Mouse (Mus musculus) gastrocnemius, postnatal 25 days (tissue): Measurements from ENCODE around the gene Gabrb2. TPM values are rescaled to one million over a fixed set of nuclear protein-coding genes. Genes with fewer than 3 reads are reported as not detected.

ENCODE experiments used
- DNase-seq: peaks from one replicate; pipeline ENCODE4 v3.0.0; 2022
- total RNA-seq, 2 experiments: library from RNA; stranded (reverse); gene quantifications; 1 replicate in 1 of 2; 2 replicates in 1 of 2; pipeline ENCODE4 v1.2.3; 2021

The Gabrb2 gene
- total RNA-seq, 2 experiments from 2014 or later: 0.36 to 1.3 TPM

DNA sequence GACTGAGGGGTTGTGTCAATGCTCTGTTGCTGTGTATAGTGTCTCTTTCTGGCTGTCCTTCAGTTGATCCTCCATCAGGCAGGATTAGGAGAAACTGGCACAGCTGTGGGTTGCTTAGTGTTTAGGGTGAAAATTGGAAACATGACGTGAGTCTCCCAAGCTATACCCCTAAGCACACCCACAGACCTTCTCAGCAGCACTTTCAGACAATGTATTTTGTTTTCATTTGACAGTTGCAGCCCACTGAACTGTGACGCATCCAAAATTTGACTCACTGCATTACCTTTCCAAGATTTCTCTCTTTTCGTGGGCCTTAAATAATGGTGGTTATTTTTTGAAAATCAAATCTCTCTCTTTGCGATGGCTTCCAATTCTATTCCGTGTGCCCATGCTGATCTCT lies 115.7 kb downstream of the Gabrb2 start:
- no peak for DNase-seq

DNA sequence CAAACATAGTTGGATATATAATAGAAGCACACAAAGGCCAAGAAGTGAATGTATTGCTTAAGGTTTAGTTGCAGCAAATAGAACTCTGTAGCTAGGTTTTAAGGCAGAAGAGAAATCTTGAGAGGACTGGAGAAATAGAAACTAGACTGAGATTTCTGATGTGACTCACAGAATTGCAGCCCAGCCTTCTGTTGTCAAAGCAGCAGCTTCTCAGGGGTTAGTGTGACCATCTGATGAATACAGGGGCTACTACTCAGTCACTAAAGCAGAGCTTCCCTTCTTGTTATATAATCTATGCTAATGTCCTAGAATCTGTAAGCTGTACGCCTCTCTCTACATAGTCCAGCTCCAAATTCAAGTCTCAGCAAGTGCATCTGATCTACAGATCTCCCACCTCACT lies 116.3 kb downstream of the Gabrb2 start:
- no peak for DNase-seq

DNA sequence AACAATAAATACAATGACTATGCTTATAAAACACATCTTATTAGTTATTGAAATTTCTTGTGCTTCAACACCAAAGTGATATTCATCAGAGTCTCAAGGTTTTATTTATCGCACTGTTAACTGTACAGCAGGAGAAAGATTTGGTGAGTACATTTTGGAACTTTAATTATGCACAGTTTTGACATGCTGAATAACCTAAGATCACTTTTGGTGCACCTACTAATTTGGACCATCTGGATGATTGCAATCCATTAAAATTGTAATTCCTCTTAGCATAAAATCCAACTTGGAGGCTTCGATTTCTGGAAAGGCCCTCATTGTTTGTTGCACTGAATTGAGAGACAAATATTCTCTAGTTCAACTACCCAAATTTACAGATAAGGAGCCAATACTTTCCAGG lies 123.3 kb downstream of the Gabrb2 start:
- DNase-seq: no peak

- DNase-seq: no peak
Measured at GRCm38 (mm10) chr11:42566023-42566422, 146.5 kb downstream of the Gabrb2 start.

DNA sequence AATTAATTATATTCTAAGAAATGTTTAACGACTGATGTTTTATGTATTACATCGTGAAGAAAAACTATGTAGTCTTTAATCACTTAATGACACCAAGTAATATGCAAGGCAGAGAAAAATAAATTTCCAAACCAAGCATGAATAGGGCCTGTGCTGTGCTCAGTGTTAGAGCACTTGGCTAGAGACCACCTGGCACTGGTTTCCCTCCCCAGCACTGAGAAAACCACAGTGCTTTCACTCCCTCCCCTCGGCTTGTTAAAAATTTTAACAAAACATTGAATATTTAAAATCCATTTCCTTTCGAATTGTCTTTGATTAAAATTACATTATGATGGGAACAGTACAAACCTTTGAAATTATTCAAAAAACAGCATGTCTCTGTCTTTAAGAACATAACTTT lies 151.9 kb downstream of the Gabrb2 start:
- DNase-seq: peak; percentile 7

DNA sequence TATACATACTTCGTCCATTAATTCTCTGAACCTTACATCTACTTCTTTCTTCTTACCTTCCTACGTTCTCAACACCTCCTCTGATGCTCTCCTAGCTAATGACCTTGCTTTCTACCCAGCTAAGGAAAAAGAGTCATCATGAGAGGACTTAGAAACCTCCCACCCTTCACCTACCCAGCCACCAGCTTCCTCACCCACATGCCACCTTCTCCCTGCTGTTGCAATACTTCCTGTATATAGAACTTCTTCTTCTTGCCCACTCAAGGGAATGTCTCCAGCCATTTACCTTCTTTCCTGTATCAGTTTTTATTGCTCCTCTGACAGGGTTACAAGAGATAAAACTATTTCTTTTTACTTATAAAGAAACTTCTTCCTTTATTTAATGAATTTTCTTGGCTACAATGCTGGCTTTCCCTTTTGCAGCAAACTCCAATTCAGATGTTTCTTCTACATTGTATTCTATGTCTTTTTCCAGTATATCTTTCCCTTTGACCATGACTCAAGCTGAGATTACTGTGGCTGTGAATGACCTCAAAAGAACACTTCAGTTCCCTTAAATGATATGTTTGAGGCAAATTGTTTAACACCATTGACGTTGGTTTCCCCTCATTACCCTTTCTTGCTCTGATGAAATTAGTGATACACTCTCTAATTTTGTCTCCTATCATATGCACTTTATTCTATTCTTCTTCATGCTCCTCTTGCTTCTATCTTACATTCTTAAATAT lies 155.8 kb downstream of the Gabrb2 start:
- DNase-seq: no peak

DNA sequence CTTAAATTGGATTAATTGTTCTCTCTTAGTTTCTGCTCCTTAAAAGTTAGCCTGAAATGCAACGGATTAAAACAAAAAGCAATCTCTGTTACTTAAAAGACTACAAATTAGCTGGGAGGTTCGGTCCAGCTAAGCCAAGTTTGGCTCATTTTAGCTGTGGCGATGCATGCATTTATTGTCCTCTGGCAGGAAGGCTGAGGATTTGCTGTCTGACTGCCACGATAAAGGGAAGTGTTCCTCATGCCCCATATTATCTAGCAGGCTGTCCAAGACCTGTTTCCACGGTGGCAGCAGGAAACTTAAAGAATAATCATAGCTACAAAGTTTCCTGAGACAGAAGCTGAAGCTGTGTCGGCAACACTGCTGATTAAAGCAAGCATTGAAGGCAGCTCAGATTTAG lies 160.2 kb downstream of the Gabrb2 start:
- DNase-seq: no peak

- DNase-seq: no peak
Measured at GRCm38 (mm10) chr11:42581123-42581522, 161.6 kb downstream of the Gabrb2 start.

DNA sequence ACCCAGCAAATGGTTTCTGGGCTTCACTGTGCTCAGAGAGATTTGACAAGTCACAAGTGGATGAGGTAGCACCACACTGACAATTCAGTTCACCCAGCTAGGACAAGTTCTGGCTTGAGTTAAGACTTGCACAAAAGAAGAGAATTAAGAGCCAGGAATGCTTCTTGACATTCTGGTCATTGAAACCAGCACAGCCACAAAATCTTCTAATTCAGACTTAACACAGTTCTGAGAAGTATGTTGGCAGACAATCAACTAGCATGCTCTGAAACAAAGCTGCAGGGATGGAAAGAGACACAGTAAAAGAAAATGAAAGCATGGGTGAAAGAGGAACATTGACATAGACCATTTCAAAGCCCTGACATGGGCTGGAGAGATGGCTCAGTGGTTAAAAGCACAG lies 162.2 kb downstream of the Gabrb2 start:
- DNase-seq: no peak

GRCm38 (mm10) chr11:42592418-42592817 lies 172.9 kb downstream of the Gabrb2 start:
- DNase-seq: no peak

- DNase-seq: peak; percentile 42
Measured at GRCm38 (mm10) chr11:42606225-42606624, 186.7 kb downstream of the Gabrb2 start.

GRCm38 (mm10) chr11:42609128-42609763 lies 189.7 kb downstream of the Gabrb2 start:
- no peak for DNase-seq

DNA sequence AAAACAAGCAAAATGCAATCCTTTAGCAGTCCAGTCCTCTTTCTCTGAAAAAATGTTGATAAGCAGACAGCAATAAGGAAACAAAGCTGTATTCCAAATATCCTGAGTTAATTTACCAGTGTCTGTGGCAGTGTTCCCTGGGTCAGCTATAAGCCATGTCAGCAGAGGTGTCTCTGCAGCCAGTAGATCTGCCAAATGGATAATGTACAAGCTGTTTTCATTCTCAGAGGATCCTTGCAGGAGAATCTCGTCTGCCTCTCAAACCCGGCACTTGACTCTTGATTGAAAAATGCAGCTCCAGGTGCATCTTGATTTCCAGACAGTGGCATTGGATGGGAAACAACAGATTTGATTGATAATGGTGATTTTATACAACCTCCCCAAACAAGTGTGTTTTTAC lies 198.6 kb downstream of the Gabrb2 start:
- DNase-seq: no peak

- DNase-seq: no peak
Measured at GRCm38 (mm10) chr11:42621109-42621508, 201.6 kb downstream of the Gabrb2 start.

GRCm38 (mm10) chr11:42650111-42650510 lies 230.6 kb downstream of the Gabrb2 start:
- DNase-seq: no peak

DNA sequence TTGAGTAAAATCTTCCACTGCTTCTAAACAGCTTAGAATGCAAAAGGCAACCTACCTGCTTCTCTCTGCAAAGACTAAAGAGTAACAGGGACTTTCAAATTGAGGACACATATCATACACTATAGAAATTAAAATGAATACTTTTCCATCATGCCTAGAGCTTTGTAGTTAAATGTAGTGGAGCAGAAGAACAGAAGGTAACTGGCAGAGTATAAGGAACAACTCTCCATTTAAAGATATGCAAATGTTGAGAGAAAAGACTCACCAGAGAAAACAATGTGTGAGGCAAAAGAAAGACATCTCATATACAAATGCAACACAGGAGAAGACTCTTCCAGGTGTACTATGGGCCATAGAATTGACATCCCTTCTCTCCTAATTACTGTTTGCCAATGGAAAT lies 232.0 kb downstream of the Gabrb2 start:
- DNase-seq: no peak

DNA sequence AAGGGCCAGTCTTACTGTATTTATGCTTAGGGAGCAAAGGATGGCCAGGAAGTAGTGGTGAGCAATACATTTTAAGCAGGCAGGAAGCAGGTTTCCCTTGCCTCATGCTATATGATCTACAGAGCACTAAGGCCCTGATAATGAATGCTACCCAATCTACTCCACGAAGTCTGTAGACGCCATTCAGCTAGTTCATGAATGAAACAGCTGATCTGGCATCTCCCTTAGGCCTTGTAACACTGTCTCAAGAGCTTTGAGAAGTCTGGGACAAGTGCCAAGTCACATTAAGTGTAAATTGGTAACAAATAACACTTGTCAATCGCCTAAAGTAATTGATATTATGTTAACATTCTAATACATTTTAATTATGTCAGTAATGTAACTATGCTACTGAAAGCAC lies 234.6 kb downstream of the Gabrb2 start:
- DNase-seq: no peak

DNA sequence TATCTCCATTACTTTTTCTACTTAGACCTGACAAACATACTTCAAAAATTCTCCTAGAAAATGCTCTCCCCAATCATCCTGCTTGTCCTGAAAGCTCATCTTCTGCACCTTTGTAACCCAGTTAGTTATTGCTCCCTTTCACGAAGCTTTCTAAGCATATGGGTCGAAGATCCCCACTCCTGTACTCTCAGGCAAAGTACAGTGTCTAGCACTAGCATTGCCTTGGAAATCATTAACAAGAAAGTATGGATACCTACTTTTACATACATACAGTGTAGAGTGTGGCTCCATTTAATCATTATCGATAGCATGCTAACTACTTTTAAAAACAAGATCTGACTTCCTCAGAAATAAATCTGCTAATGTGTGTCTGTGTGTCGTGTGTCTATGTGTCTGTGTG lies 249.1 kb downstream of the Gabrb2 start:
- no peak for DNase-seq

Other genes starting within 250 kb of the Gabrb2 start
- 1 to 10 TPM in 1 of 2 experiments, under 1 TPM in 1; 0.75 to 1.8 TPM for gene Gabra1, start 236.8 kb upstream of the Gabrb2 start, total RNA-seq
- gene Gabra6, start 98.7 kb upstream of the Gabrb2 start, total RNA-seq: not detected